Mouse (Mus musculus) brain, embryonic 14.5 days (tissue): Measurements from ENCODE around the gene Camk2b. TPM values are rescaled to one million over a fixed set of nuclear protein-coding genes. Genes with fewer than 3 reads are reported as not detected.
A peak's percentile ranks its signal among the peaks of the same experiment; 100 is the strongest.
"Not testable (repeated sequence)": the region's sequence is repeated elsewhere in the genome, so short reads cannot be mapped to it uniquely, and the experiment has no call there.

Experiments used
- DNase-seq: peaks from one replicate; pipeline ENCODE4 v3.0.0-alpha.2; 2011; ENCODE audit warnings: low read depth
- CTCF ChIP-seq: fragments of 200-500 bp; IDR thresholded peaks from 2 replicates; pipeline ENCODE4 v1.5.1; 2012; ENCODE audit warnings: inconsistent platforms, mild to moderate bottlenecking, moderate library complexity, borderline replicate concordance; ENCODE audit not compliant: insufficient read depth, insufficient read length; ENCODE audit errors: extremely low read depth
- POLR2A ChIP-seq: fragments of 200-500 bp; IDR thresholded peaks from 2 replicates; pipeline ENCODE4 v1.6.1; 2012; ENCODE audit warnings: mild to moderate bottlenecking, inconsistent platforms, borderline replicate concordance; ENCODE audit not compliant: poor library complexity, insufficient read depth, insufficient read length, severe bottlenecking; ENCODE audit errors: extremely low read depth
- polyA plus RNA-seq: library from polyadenylated mRNA; depleted of rRNA; stranded (reverse); fragments of >200 nt; gene quantifications from 2 replicates; pipeline ENCODE4 v1.2.3, GENCODE M21; 2012; rRNA removed

Gene Camk2b
- polyA plus RNA-seq, 1 experiment: 126 TPM

DNA sequence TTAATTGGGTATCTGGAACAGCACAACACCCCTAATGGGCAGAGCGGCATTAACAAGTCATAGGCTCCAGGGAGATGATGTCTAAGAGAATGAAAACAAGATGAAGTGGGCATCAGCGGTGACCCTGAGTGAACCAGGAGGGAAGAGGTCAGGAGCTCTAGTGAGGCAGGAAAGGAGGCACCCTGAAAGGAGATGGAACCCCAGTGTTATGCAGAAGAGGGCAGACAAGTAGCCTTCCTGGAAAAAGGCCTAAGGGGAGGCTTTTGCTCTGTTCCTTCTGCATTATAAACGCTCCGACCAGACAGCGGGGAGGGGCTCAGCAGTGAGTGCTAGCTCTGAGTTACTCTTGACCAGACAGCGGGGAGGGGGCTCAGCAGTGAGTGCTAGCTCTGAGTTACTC is 123.2 kb downstream of the Camk2b start:
- DNase-seq: no peak
- TF ChIP-seq CTCF (no peak), POLR2A (no peak)

- DNase-seq: not testable (repeated sequence)
Measured at GRCm38 (mm10) chr11:5934531-5934930, 131.6 kb downstream of the Camk2b start.

- peak; percentile 17; the same call in 1 of the 2 replicates for TF ChIP-seq CTCF
- DNase-seq: not testable (repeated sequence)
Measured at GRCm38 (mm10) chr11:5931947-5932346, 134.2 kb downstream of the Camk2b start.

DNA sequence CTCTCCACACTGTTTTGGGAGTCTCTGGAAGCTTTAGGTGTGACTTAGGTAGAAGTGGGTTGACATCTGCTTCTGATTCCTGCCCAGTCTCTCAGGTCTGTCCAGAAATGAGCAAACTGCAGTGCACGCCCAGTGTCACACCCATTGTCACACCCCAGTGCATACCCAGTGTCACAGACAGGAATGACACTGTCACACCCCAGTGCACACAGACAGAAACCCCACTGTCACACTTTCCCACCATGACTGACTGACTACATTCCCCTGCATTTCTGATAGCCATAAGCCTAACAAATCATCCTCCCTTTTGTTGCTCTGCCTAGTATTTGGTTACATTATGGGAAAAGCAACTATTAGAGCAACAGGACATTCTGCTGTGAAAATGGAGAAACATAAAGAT is 135.6 kb downstream of the Camk2b start:
- no peak for DNase-seq
- no peak for TF ChIP-seq CTCF
- TF ChIP-seq POLR2A: no peak

DNA sequence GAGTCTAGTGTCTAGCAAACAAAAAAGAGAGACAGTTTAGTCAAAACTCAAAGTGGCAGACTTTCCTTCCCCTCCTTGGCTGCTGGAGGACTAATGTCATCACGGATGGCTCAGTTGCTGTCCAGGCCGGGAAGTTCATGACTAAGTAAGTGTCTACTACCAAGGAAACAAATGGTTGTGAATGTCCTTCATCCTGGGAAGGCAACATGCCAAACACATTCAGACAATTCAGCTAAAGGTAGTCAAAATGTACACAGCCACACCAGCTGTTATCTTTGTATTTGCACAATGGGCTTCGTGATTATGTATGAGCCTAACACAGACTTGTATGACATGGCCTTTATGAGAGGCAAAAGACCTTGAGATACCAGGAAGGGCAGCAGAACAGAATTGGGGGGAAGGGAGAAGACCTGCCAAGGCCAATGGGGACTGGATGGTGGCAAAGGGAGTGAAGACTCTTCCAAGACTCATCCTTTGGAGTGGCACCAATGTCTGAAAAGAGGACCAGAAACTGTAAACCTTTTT is 139.4 kb downstream of the Camk2b start:
- no peak for TF ChIP-seq CTCF
- TF ChIP-seq POLR2A: no peak
- no peak for DNase-seq

- TF ChIP-seq CTCF (no peak), POLR2A (no peak)
- no peak for DNase-seq
Measured at GRCm38 (mm10) chr11:5924699-5925098, 141.5 kb downstream of the Camk2b start.

DNA sequence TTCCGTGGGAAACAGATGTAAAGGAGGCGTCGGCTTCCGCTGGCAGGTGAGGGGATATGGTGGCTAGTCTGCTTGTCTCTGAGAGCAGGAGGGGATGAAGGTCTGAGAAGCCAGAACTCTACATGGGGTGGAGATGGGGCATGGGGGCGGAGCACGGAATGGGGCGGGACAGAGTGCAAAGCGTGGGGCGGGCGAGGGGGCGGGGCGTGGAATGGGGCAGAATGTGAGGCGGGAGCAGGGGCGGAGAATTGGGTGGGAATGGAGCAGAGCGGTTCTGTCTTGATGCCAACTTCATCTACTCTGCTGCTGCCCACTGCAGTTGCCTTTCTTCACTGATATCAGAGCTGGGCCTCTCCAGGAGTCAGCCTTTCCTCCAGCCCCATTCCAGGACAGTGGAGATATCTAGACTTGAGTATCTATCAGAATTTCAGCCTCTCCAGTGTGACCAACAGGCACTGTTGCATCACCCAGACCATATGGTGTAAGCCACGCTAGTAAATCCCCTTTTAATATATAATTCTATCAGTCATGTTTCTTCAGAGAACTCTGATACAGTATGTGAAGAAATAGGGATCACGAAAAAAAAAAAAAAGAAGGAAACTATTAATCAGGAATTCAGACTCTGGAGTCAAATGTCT is 145.7 kb downstream of the Camk2b start:
- TF ChIP-seq CTCF (no peak), POLR2A (no peak)
- no peak for DNase-seq

Other genes with a start within 250 kb of the Camk2b start
- gene Polm, start 228.3 kb downstream of the Camk2b start, polyA plus RNA-seq: 18.9 and 24.5 TPM in 2 replicates
- 6.6 and 18.7 TPM in 2 replicates for gene Aebp1, start 204.4 kb downstream of the Camk2b start, polyA plus RNA-seq
- gene Pold2, start 188.1 kb downstream of the Camk2b start, polyA plus RNA-seq: 78.0 and 126 TPM in 2 replicates
- gene Myl7, start 167.6 kb downstream of the Camk2b start, polyA plus RNA-seq: 0.29 and 0.38 TPM in 2 replicates
- 5.9 and 6.4 TPM in 2 replicates for gene Gck, start 116.3 kb downstream of the Camk2b start, polyA plus RNA-seq
- 74.7 and 106 TPM in 2 replicates for gene Ykt6, start 110.7 kb downstream of the Camk2b start, polyA plus RNA-seq
- 0.06 and 0.14 TPM in 2 replicates for gene A730071L15Rik, start 133.7 kb upstream of the Camk2b start, polyA plus RNA-seq
- gene Nudcd3, start 134.1 kb upstream of the Camk2b start, polyA plus RNA-seq: 69.9 and 80.9 TPM in 2 replicates
- 0.21 and 0.23 TPM in 2 replicates for gene Npc1l1, start 163.8 kb upstream of the Camk2b start, polyA plus RNA-seq
- gene Ddx56, start 201.4 kb upstream of the Camk2b start, polyA plus RNA-seq: 47.5 and 60.2 TPM in 2 replicates
- 145 and 218 TPM in 2 replicates for gene Tmed4, start 208.5 kb upstream of the Camk2b start, polyA plus RNA-seq
- 59.1 and 89.5 TPM in 2 replicates for gene Ogdh, start 225.3 kb upstream of the Camk2b start, polyA plus RNA-seq